Mouse (Mus musculus): ENCODE measurements around the gene Olfr1101. TPM values are rescaled to one million over a fixed set of nuclear protein-coding genes. Genes with fewer than 3 reads are reported as not detected.

Gene Olfr1101
- not detected in 2 replicates for total RNA-seq (2015; ENCODE audit: low replicate concordance)
- total RNA-seq (2017; ENCODE audit: low replicate concordance) = not detected in 2 replicates

DNA sequence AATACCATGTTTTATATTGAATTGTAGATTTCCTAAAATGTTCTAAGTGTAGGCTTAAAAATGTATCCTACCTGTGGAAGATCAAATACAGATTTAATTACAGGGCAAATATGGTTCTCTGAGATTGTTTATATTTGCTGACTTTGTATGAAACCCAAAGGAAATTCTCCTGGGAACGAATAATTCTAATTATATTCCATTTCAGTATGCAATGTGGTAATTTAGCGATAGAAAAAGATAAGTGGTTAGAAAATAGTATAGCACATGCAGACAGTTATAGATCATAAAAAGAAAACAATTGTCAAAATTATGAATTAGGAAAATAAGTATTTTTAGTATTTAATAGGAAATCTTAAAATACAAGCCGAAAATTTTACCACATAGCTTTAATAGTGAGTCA is at the start of gene Olfr1101:
Olfr1101 (minus strand) TSS at position 101 of the 400 bp plus-strand sequence.
- ATAC-seq (replicated peaks; ENCODE audit: low FRiP score, poor library complexity, severe bottlenecking) = no peak

DNA sequence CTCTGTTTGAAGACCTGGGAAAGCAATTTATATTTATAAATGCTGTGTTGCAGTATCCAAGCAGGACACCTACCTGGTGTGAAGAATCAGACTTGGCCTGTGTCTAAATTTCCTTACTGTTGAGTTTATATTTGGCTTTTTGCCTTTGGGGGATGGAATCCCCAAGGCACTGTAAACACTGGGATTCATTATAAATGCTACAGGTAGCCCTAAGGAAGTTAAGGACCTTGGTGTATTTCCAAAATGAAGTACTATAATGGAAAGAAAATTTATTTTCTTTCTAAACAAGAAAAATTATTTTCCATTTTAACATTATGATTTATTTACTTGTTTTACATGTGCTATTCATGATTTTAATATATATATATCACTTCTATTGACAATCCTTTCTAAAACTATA is 45.4 kb upstream of the Olfr1101 start, which contains the start of gene Olfr1105:
Olfr1105 (minus strand) TSS at position 101 of the 400 bp plus-strand sequence.
- no peak for ATAC-seq (replicated peaks; ENCODE audit: low FRiP score, poor library complexity, severe bottlenecking)

DNA sequence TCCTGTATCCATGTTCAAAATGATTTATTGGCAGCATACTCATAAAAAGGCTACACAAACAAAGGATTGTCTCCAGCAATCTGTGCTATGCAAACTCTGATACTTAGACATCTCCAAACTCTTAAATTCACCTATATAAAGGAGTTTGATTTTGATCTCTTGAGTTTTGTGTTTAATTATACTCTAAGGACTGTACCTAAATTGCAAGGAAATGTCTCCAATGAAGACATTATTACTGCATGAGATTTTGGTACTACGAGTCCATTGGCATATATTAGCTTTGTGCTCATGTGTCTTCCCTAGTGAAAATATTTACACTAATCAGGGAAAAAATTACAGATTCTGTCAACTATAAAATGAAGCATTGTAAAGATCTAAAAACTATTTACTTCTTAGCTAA is 36.0 kb upstream of the Olfr1101 start, which contains the start of gene Olfr1104:
Olfr1104 (minus strand) TSS at position 101 of the 400 bp plus-strand sequence.
- ATAC-seq (replicated peaks; ENCODE audit: low FRiP score, poor library complexity, severe bottlenecking) = no peak

DNA sequence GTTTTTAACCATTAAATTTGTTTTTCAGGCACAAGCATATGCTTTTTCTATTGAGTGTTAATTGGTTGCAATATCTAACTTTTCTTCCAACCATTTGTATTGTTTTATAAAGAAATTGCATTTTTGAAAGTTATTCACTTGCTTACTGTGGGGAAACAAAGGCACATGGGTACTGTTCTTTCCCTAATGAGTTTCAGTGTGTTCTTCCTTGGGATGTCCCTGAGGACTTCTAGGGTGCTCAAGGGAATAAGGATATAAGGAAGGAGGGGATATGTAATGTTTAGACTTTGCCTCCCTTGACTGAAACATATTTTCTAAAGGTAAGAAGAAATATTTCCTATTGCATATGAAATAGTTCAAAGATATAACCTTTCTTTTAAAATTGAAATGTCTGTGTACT is 7.1 kb upstream of the Olfr1101 start, which contains the start of gene Olfr1102:
Olfr1102 (plus strand) TSS at position 301 of the 400 bp plus-strand sequence.
- no peak for ATAC-seq (replicated peaks; ENCODE audit: low FRiP score, poor library complexity, severe bottlenecking)

DNA sequence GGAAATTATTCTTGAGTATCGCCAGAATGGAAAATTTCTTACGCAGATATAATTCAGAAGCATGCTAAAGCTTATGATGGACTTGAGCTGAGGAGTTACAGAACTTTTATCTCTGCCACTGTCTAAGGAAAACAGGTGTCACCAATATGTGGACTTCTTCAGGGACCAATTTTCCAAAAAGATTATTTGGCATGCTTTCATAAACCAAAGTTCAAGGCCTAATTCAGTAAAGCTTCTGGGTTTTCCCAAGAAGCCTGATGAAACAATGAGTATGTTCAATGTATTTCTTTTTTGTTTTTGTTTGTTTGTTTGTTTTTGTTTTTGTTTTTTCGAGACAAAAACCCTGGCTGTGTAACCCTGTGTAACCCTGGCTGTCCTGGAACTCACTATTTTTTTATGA is 11.2 kb downstream of the Olfr1101 start, which contains the start of gene Olfr1100:
Olfr1100 (minus strand) TSS at position 101 of the 400 bp plus-strand sequence.
- no peak for ATAC-seq (replicated peaks; ENCODE audit: low FRiP score, poor library complexity, severe bottlenecking)

DNA sequence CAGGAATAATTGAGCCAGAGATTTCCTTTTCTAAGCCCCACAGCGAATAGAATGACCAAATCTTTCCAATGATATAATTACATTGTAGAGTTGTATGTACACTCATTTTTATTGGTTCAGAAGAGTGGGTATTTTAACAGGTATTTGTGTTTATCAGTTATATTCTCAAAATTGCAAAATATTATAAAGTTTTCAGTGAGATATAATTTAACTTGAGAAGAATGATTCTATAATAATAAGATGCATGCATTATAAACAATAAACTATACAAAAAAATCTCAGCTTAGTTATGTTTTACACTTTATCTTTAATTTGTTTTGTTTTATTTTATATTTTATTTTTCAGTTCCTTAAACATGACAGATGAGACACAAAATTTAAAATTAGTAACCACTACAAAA is 30.4 kb downstream of the Olfr1101 start, which contains the start of gene Olfr1099:
Olfr1099 (minus strand) TSS at position 101 of the 400 bp plus-strand sequence.
- no peak for ATAC-seq (replicated peaks; ENCODE audit: low FRiP score, poor library complexity, severe bottlenecking)

Other genes starting within 250 kb of the Olfr1101 start
- gene Olfr1090, start 232.2 kb downstream of the Olfr1101 start, total RNA-seq (2015; ENCODE audit: low replicate concordance) = not detected in 2 replicates
- not detected in 2 replicates for gene Olfr1090, start 232.2 kb downstream of the Olfr1101 start, total RNA-seq (2017; ENCODE audit: low replicate concordance)
- not detected in 2 replicates for gene Olfr1093, start 208.7 kb downstream of the Olfr1101 start, total RNA-seq (2015; ENCODE audit: low replicate concordance)
- gene Olfr1093, start 208.7 kb downstream of the Olfr1101 start, total RNA-seq (2017; ENCODE audit: low replicate concordance) = not detected in 2 replicates
- not detected in 2 replicates for gene Olfr141, start 181.2 kb downstream of the Olfr1101 start, total RNA-seq (2015; ENCODE audit: low replicate concordance)
- not detected in 2 replicates for gene Olfr141, start 181.2 kb downstream of the Olfr1101 start, total RNA-seq (2017; ENCODE audit: low replicate concordance)
- not detected in 2 replicates for gene Olfr1094, start 166.6 kb downstream of the Olfr1101 start, total RNA-seq (2015; ENCODE audit: low replicate concordance)
- gene Olfr1094, start 166.6 kb downstream of the Olfr1101 start, total RNA-seq (2017; ENCODE audit: low replicate concordance) = not detected in 2 replicates
- not detected in 2 replicates for gene Olfr1095, start 139.5 kb downstream of the Olfr1101 start, total RNA-seq (2015; ENCODE audit: low replicate concordance)
- not detected in 2 replicates for gene Olfr1095, start 139.5 kb downstream of the Olfr1101 start, total RNA-seq (2017; ENCODE audit: low replicate concordance)
- gene Gm13723, start 116.4 kb downstream of the Olfr1101 start, total RNA-seq (2015; ENCODE audit: low replicate concordance) = not detected in 2 replicates
- gene Gm13723, start 116.4 kb downstream of the Olfr1101 start, total RNA-seq (2017; ENCODE audit: low replicate concordance) = not detected in 2 replicates
- not detected in 2 replicates for gene Olfr1097, start 99.0 kb downstream of the Olfr1101 start, total RNA-seq (2015; ENCODE audit: low replicate concordance)
- not detected in 2 replicates for gene Olfr1097, start 99.0 kb downstream of the Olfr1101 start, total RNA-seq (2017; ENCODE audit: low replicate concordance)
- gene Olfr1098, start 66.7 kb downstream of the Olfr1101 start, total RNA-seq (2015; ENCODE audit: low replicate concordance) = not detected in 2 replicates
- not detected in 2 replicates for gene Olfr1098, start 66.7 kb downstream of the Olfr1101 start, total RNA-seq (2017; ENCODE audit: low replicate concordance)
- not detected in 2 replicates for gene Olfr1099, start 30.5 kb downstream of the Olfr1101 start, total RNA-seq (2015; ENCODE audit: low replicate concordance)
- not detected in 2 replicates for gene Olfr1099, start 30.5 kb downstream of the Olfr1101 start, total RNA-seq (2017; ENCODE audit: low replicate concordance)
- gene Olfr1100, start 11.3 kb downstream of the Olfr1101 start, total RNA-seq (2015; ENCODE audit: low replicate concordance) = not detected in 2 replicates
- gene Olfr1100, start 11.3 kb downstream of the Olfr1101 start, total RNA-seq (2017; ENCODE audit: low replicate concordance) = not detected in 2 replicates
- not detected in 2 replicates for gene Olfr1102, start 7.2 kb upstream of the Olfr1101 start, total RNA-seq (2015; ENCODE audit: low replicate concordance)
- gene Olfr1102, start 7.2 kb upstream of the Olfr1101 start, total RNA-seq (2017; ENCODE audit: low replicate concordance) = not detected in 2 replicates
- gene Olfr1104, start 35.9 kb upstream of the Olfr1101 start, total RNA-seq (2015; ENCODE audit: low replicate concordance) = not detected in 2 replicates
- not detected in 2 replicates for gene Olfr1104, start 35.9 kb upstream of the Olfr1101 start, total RNA-seq (2017; ENCODE audit: low replicate concordance)
- not detected in 2 replicates for gene Olfr1105, start 45.3 kb upstream of the Olfr1101 start, total RNA-seq (2015; ENCODE audit: low replicate concordance)
- gene Olfr1105, start 45.3 kb upstream of the Olfr1101 start, total RNA-seq (2017; ENCODE audit: low replicate concordance) = not detected in 2 replicates
- not detected in 2 replicates for gene Olfr1106, start 61.1 kb upstream of the Olfr1101 start, total RNA-seq (2015; ENCODE audit: low replicate concordance)
- gene Olfr1106, start 61.1 kb upstream of the Olfr1101 start, total RNA-seq (2017; ENCODE audit: low replicate concordance) = not detected in 2 replicates
- not detected in 2 replicates for gene Olfr1107, start 84.6 kb upstream of the Olfr1101 start, total RNA-seq (2015; ENCODE audit: low replicate concordance)
- not detected in 2 replicates for gene Olfr1107, start 84.6 kb upstream of the Olfr1101 start, total RNA-seq (2017; ENCODE audit: low replicate concordance)
- gene Olfr1109, start 104.8 kb upstream of the Olfr1101 start, total RNA-seq (2015; ENCODE audit: low replicate concordance) = not detected in 2 replicates
- gene Olfr1109, start 104.8 kb upstream of the Olfr1101 start, total RNA-seq (2017; ENCODE audit: low replicate concordance) = not detected in 2 replicates
- not detected in 2 replicates for gene Olfr259, start 123.3 kb upstream of the Olfr1101 start, total RNA-seq (2015; ENCODE audit: low replicate concordance)
- gene Olfr259, start 123.3 kb upstream of the Olfr1101 start, total RNA-seq (2017; ENCODE audit: low replicate concordance) = not detected in 2 replicates
- not detected in 2 replicates for gene Olfr1110, start 149.1 kb upstream of the Olfr1101 start, total RNA-seq (2015; ENCODE audit: low replicate concordance)
- gene Olfr1110, start 149.1 kb upstream of the Olfr1101 start, total RNA-seq (2017; ENCODE audit: low replicate concordance) = not detected in 2 replicates
- not detected in 2 replicates for gene Olfr1111, start 161.4 kb upstream of the Olfr1101 start, total RNA-seq (2015; ENCODE audit: low replicate concordance)
- not detected in 2 replicates for gene Olfr1111, start 161.4 kb upstream of the Olfr1101 start, total RNA-seq (2017; ENCODE audit: low replicate concordance)
- gene Olfr1112, start 196.6 kb upstream of the Olfr1101 start, total RNA-seq (2015; ENCODE audit: low replicate concordance) = not detected in 2 replicates
- gene Olfr1112, start 196.6 kb upstream of the Olfr1101 start, total RNA-seq (2017; ENCODE audit: low replicate concordance) = not detected in 2 replicates
- gene Olfr1113, start 217.7 kb upstream of the Olfr1101 start, total RNA-seq (2015; ENCODE audit: low replicate concordance) = not detected in 2 replicates
- gene Olfr1113, start 217.7 kb upstream of the Olfr1101 start, total RNA-seq (2017; ENCODE audit: low replicate concordance) = not detected in 2 replicates